21 mouse cellular contexts compared by ENCODE assay signal in genomic region chr1:43090418-43090817, GRCm38 (mm10). TPM values are rescaled to one million over a fixed set of nuclear protein-coding genes. Genes with fewer than 3 reads are reported as not detected.
DNase-seq lines count a peak whose midpoint lies in the region; TF ChIP-seq lines count a peak whose summit lies in the region.
"Had no signal": no experiment of that assay in that cellular context is flagged by ENCODE, and none has a peak within 500 bp of the region (broad histone marks: within the 10 kb centered on the region; RNA-seq: fewer than 3 reads in every experiment).

No protein-coding gene starts in this region.

- DNase-seq in gastrocnemius, postnatal 10 days, result peak; percentile 13
- DNase-seq in gastrocnemius, adult 2 months, result no peak
- DNase-seq in layer of hippocampus, adult 2 months (ENCODE audit: low spot score in 2 of 2), result no peak
- DNase-seq in layer of hippocampus, postnatal 36 days, result no peak
- DNase-seq in cerebellum, adult 18-20 months, result peak; percentile 30 to 34
- peak; percentile 52 to 58 for DNase-seq in cerebellum, postnatal 10 days
- DNase-seq in heart, adult 8-10 months (ENCODE audit: low spot score), result no peak
- no peak for DNase-seq in Muller cell, postnatal 12 days (ENCODE audit: inconsistent ontology term)
- DNase-seq: adrenal gland, postnatal 36 days; gastrocnemius, postnatal 25 days; kidney, adult 11 months; liver, embryonic 13.5 days; lung, adult 2 months; lung, postnatal 14 days; right cerebral cortex, adult 18-20 months; thymus, adult 18-20 months; thymus, postnatal 36 days had no signal

- H3K27ac ChIP-seq in gastrocnemius, adult 2 months, result no peak overlapping the region
- peak overlapping the region; percentile 32; the same call in 1 of the 2 replicates for H3K27ac ChIP-seq in layer of hippocampus, adult 2 months
- H3K27ac ChIP-seq: embryonic facial prominence, embryonic 10.5 days; kidney, embryonic 15.5 days; liver, embryonic 13.5 days; midbrain, embryonic 13.5 days; neural tube, embryonic 12.5 days had no signal

- intact Hi-C loops in gastrocnemius, adult 2 months (cut with DNase I), result no loop called here

- no peak overlapping the region for H3K4me3 ChIP-seq in gastrocnemius, adult 2 months
- no peak overlapping the region for H3K4me3 ChIP-seq in layer of hippocampus, adult 2 months
- H3K4me3 ChIP-seq: embryonic facial prominence, embryonic 10.5 days; kidney, embryonic 15.5 days; neural tube, embryonic 12.5 days had no signal

- TF ChIP-seq CTCF in gastrocnemius, adult 2 months (IDR thresholded peaks at IDR 0.05), result no peak
- TF ChIP-seq CTCF in layer of hippocampus, adult 2 months (conservative IDR thresholded peaks at IDR 0.05), result no peak

RNA-seq across cellular contexts. Expression of gene Tgfbrap1, which starts 8.0 kb away (rescaled TPM):
- 10 to 100 TPM; 12.0 to 12.6 TPM for total RNA-seq in gastrocnemius, postnatal 10 days (2021)
- 10 to 100 TPM; 13.0 to 13.1 TPM for total RNA-seq in gastrocnemius, adult 2 months (2021)
- total RNA-seq in layer of hippocampus, adult 2 months (2021), result 10 to 100 TPM; 26.8 to 42.4 TPM
- total RNA-seq in layer of hippocampus, postnatal 36 days (2021), result 10 to 100 TPM; 38.0 to 40.6 TPM
- total RNA-seq in heart, adult 8-10 months (2022), result 10 to 100 TPM; 12.9 to 14.9 (median 13.8) TPM

RNA-seq across cellular contexts. Expression of gene AI597479, which starts 8.1 kb away (rescaled TPM):
- 10 to 100 TPM; 11.7 to 12.8 TPM for total RNA-seq in gastrocnemius, postnatal 10 days (2021)
- 10 to 100 TPM; 14.2 to 20.9 TPM for total RNA-seq in gastrocnemius, adult 2 months (2021)
- total RNA-seq in layer of hippocampus, adult 2 months (2021), result 10 to 100 TPM; 24.2 to 26.8 TPM
- 10 to 100 TPM; 25.1 to 25.2 TPM for total RNA-seq in layer of hippocampus, postnatal 36 days (2021)
- 10 to 100 TPM; 18.7 to 25.0 (median 21.5) TPM for total RNA-seq in heart, adult 8-10 months (2022)

Comparison
In these comparisons a context has a peak if more than half of its experiments do, and no peak if none do; other contexts are left out.
1. DNase-seq: peak in gastrocnemius, postnatal 10 days (single experiment), cerebellum, adult 18-20 months (2 of 2) and cerebellum, postnatal 10 days (2 of 2); none in gastrocnemius, adult 2 months (single experiment), layer of hippocampus, adult 2 months (0 of 2), layer of hippocampus, postnatal 36 days (0 of 2), heart, adult 8-10 months (single experiment) and Muller cell, postnatal 12 days (single experiment).